ENCODE assay signal across 9 mouse cellular contexts in genomic region chr2:25458911-25459310, GRCm38 (mm10). TPM values are rescaled to one million over a fixed set of nuclear protein-coding genes. Genes with fewer than 3 reads are reported as not detected.
DNase-seq lines count a peak whose midpoint lies in the region; ATAC-seq lines count a peak whose summit lies in the region.
"Had no signal": no experiment of that assay in that cellular context is flagged by ENCODE, and none has a peak within 500 bp of the region (broad histone marks: within the 10 kb centered on the region; RNA-seq: fewer than 3 reads in every experiment).

No protein-coding gene starts in this region.

- 80% methylated on average over 5 of the region's 5 CpGs for WGBS in forebrain, embryonic 11.5 days

- H3K9me3 ChIP-seq in forebrain, embryonic 11.5 days (ENCODE audit: control insufficient read depth, low read length): no peaks in the 10 kb centered on the region
- H3K9me3 ChIP-seq: heart, embryonic 13.5 days had no signal

- ATAC-seq in forebrain, embryonic 11.5 days (replicated peaks; ENCODE audit: low FRiP score): no peak

- H3K9ac ChIP-seq in forebrain, embryonic 11.5 days (ENCODE audit: low read length): no peak overlapping the region
- H3K9ac ChIP-seq: heart, embryonic 13.5 days had no signal

- DNase-seq in left cerebral cortex, postnatal 4 days: peak; percentile 51
- DNase-seq in left cerebral cortex, adult 8-10 months (ENCODE audit: low spot score in 2 of 2): no peak
- DNase-seq in cerebellum, postnatal 25 days: peak; percentile 54 to 71
- peak; percentile 66 for DNase-seq in heart, postnatal 4 days
- peak; percentile 59 for DNase-seq in skeletal muscle tissue, adult 2 months (ENCODE audit: low read depth, low spot score)
- no peak for DNase-seq in forebrain, embryonic 11.5 days (ENCODE audit: low spot score)
- DNase-seq in retina, embryonic 14.5 days (ENCODE audit: low spot score): no peak

- no peaks in the 10 kb centered on the region; the same call in 1 of the 2 replicates for H3K36me3 ChIP-seq in forebrain, embryonic 11.5 days (ENCODE audit: control insufficient read depth, insufficient read depth, low read length)

- H3K27ac ChIP-seq in forebrain, embryonic 11.5 days (ENCODE audit: low read depth, low read length): no peak overlapping the region
- H3K27ac ChIP-seq: heart, embryonic 13.5 days; macrophage had no signal

- intact Hi-C loops in left cerebral cortex, postnatal 4 days (cut with DNase I): no loop called here

- H3K4me1 ChIP-seq in forebrain, embryonic 11.5 days (replicated peaks; ENCODE audit: control insufficient read depth, insufficient read depth, low read length): peaks cover 6% of the 10 kb centered on the region; the same call in 1 of the 2 replicates

- no peak overlapping the region for H3K4me3 ChIP-seq in forebrain, embryonic 11.5 days (ENCODE audit: low read depth, low read length)
- H3K4me3 ChIP-seq: heart, embryonic 13.5 days had no signal

- H3K4me2 ChIP-seq in forebrain, embryonic 11.5 days (ENCODE audit: low read depth, low read length, severe bottlenecking): no peak overlapping the region

- no peaks in the 10 kb centered on the region for H3K27me3 ChIP-seq in forebrain, embryonic 11.5 days (ENCODE audit: control insufficient read depth, insufficient read depth, low read length)
- H3K27me3 ChIP-seq: heart, embryonic 13.5 days had no signal

RNA-seq across cellular contexts. Expression of gene Paxx, which starts 2.0 kb away (rescaled TPM):
- total RNA-seq in left cerebral cortex, postnatal 4 days (2021): 10 to 100 TPM; 83.1 to 92.4 TPM
- total RNA-seq in left cerebral cortex, adult 8-10 months (2022): 10 to 100 TPM; 67.2 to 88.0 (median 78.1) TPM
- 10 to 100 TPM; 30.5 to 32.8 TPM for total RNA-seq in heart, postnatal 4 days (2021)
- polyA plus RNA-seq in forebrain, embryonic 11.5 days (2014; fragmentation: Nextera tagmentation; extraction: Ambion mirVana): 22.9 and 24.2 TPM in 2 replicates

RNA-seq across cellular contexts. Expression of gene Clic3, which starts 2.3 kb away (rescaled TPM):
- under 1 TPM in 1 of 2 experiments, not detected in 1; 0.52 TPM for total RNA-seq in left cerebral cortex, postnatal 4 days (2021)
- total RNA-seq in left cerebral cortex, adult 8-10 months (2022): 1 to 10 TPM in 2 of 4 experiments, not detected in 2; 1.2 to 1.6 TPM
- 1 to 10 TPM; 2.8 to 4.1 TPM for total RNA-seq in heart, postnatal 4 days (2021)
- polyA plus RNA-seq in forebrain, embryonic 11.5 days (2014; fragmentation: Nextera tagmentation; extraction: Ambion mirVana): 0.61 and 0.77 TPM in 2 replicates
- polyA plus RNA-seq: macrophage had no signal

RNA-seq across cellular contexts. Expression of gene Ptgds, which starts 10.9 kb away (rescaled TPM):
- 100 to 1,000 TPM; 665 to 881 TPM for total RNA-seq in left cerebral cortex, postnatal 4 days (2021)
- 1,000 to 10,000 TPM; 1,862 to 2,386 (median 2,226) TPM for total RNA-seq in left cerebral cortex, adult 8-10 months (2022)
- total RNA-seq in heart, postnatal 4 days (2021): 100 to 1,000 TPM; 117 to 137 TPM
- polyA plus RNA-seq in forebrain, embryonic 11.5 days (2014; fragmentation: Nextera tagmentation; extraction: Ambion mirVana): 0.69 and 0.73 TPM in 2 replicates
- polyA plus RNA-seq: macrophage had no signal

RNA-seq across cellular contexts. Expression of gene Abca2, which starts 30.4 kb away (rescaled TPM):
- total RNA-seq in left cerebral cortex, postnatal 4 days (2021): 10 to 100 TPM; 78.4 to 99.2 TPM
- 100 to 1,000 TPM; 176 to 185 (median 183) TPM for total RNA-seq in left cerebral cortex, adult 8-10 months (2022)
- 10 to 100 TPM; 19.4 to 20.7 TPM for total RNA-seq in heart, postnatal 4 days (2021)
- polyA plus RNA-seq in forebrain, embryonic 11.5 days (2014; fragmentation: Nextera tagmentation; extraction: Ambion mirVana): 9.9 and 10.2 TPM in 2 replicates

RNA-seq across cellular contexts. Expression of gene Lcn12, which starts 34.8 kb away (rescaled TPM):
- not detected for total RNA-seq in left cerebral cortex, postnatal 4 days (2021)
- total RNA-seq in left cerebral cortex, adult 8-10 months (2022): not detected
- total RNA-seq in heart, postnatal 4 days (2021): not detected
- polyA plus RNA-seq in forebrain, embryonic 11.5 days (2014; fragmentation: Nextera tagmentation; extraction: Ambion mirVana): not detected in 2 replicates
- polyA plus RNA-seq: heart, embryonic 13.5 days; macrophage had no signal

Comparison
In these comparisons a context has a peak if more than half of its experiments do, and no peak if none do; other contexts are left out.
1. DNase-seq: peak in left cerebral cortex, postnatal 4 days (single experiment), cerebellum, postnatal 25 days (2 of 2), heart, postnatal 4 days (single experiment) and skeletal muscle tissue, adult 2 months (single experiment); none in left cerebral cortex, adult 8-10 months (0 of 2), forebrain, embryonic 11.5 days (single experiment) and retina, embryonic 14.5 days (single experiment).
2. RNA of gene Ptgds, which starts 10.9 kb away (total RNA-seq): 1,862 to 2,386 TPM in left cerebral cortex, adult 8-10 months and 665 to 881 TPM in left cerebral cortex, postnatal 4 days; 117 to 137 TPM in heart, postnatal 4 days; every median in the first group is over 4 times any median in the second.